Mouse (Mus musculus) hindbrain, embryonic 12.5 days (tissue): ENCODE results near the gene Pafah1b1. TPM values are rescaled to one million over a fixed set of nuclear protein-coding genes. Genes with fewer than 3 reads are reported as not detected.

Experiments
- ATAC-seq: fragments of 200-750 bp; cut with Nextera tagmentation; 2 replicates; pipeline ENCODE4 v1.8.0; 2017; ENCODE audit warnings: moderate TSS enrichment; ENCODE audit not compliant: low FRiP score
- H3K27ac ChIP-seq: fragments of 300-500 bp; sonication (generic); 2 replicates; pipeline ENCODE4 v1.5.1; 2016; ENCODE audit warnings: mild to moderate bottlenecking
- H3K27me3 ChIP-seq: fragments of 300-500 bp; sonication (generic); 2 replicates; pipeline ENCODE4 v1.6.1; 2016; ENCODE audit warnings: mild to moderate bottlenecking
- H3K36me3 ChIP-seq: fragments of 300-500 bp; sonication (generic); 2 replicates; pipeline ENCODE4 v1.6.1; 2016; ENCODE audit warnings: mild to moderate bottlenecking
- H3K4me1 ChIP-seq: fragments of 300-500 bp; sonication (generic); 2 replicates; pipeline ENCODE4 v1.6.1; 2016
- H3K4me2 ChIP-seq: fragments of 300-500 bp; sonication (generic); replicated peaks from 2 replicates; pipeline ENCODE4 v1.6.1; 2016; ENCODE audit warnings: mild to moderate bottlenecking
- H3K4me3 ChIP-seq: fragments of 300-500 bp; sonication (generic); 2 replicates; pipeline ENCODE4 v1.5.1; 2016; ENCODE audit warnings: mild to moderate bottlenecking
- H3K9ac ChIP-seq: fragments of 300-500 bp; sonication (generic); 2 replicates; pipeline ENCODE4 v1.6.1; 2016; ENCODE audit warnings: mild to moderate bottlenecking, moderate library complexity
- H3K9me3 ChIP-seq: fragments of 300-500 bp; sonication (generic); replicated peaks from 2 replicates; pipeline ENCODE4 v1.6.1; 2016; ENCODE audit warnings: mild to moderate bottlenecking
- WGBS: fragments of 180-500 bp; shearing (Covaris S2); methylation state at CpG from one replicate; pipeline ENCODE4 v1.1.7; 2016; 5-methylcytosine and 5-hydroxymethylcytosine counted together
- polyA plus RNA-seq: library from polyadenylated mRNA; unstranded; fragments of >200 nt; fragmentation: Nextera tagmentation; extraction: Ambion mirVana; gene quantifications from 2 replicates; pipeline ENCODE4 v1.2.1, GENCODE M21; 2016

Gene Pafah1b1
- polyA plus RNA-seq, 1 experiment from 2014 or later = 77.8 TPM

DNA sequence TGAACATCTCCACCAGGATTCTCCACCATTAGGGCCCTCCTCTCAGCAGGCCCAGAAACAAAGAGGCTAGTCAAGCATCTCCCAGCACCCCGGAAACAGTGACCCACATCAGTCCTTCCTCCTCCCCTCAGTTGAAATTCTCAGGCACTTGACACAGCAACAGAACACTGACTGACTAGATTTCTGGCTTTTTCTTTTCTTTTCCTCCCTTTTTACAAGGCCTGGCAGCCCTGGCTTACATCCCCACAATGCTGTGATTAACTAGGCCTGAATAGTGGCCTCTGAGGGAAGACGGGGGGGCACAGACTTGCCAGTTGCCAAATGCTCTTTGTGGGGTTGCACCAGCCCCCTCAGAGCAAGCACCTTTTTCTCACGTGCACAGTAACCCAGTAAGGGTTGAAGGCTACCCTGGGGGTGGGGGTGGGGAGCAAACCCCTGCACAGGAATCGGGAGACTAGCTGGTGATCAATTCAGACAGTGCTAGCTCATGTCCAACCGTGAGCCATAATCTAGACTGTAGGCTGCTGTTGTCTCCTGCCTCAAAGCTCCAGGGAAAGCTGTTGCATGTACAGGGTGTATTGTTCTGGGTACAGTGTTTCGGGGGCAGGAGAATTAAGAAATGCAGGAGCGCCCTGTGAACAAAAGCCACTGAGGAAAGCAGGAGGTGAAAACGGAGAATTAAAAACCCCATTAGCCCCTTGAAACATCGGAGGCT, 27.0 kb upstream of the Pafah1b1 start:
- Histone ChIP-seq H3K4me3 (no peak overlapping the region), H3K9ac (no peak overlapping the region), H3K9me3 (no peaks in the 10 kb centered on the region), H3K36me3 (no peaks in the 10 kb centered on the region), H3K27me3 (no peaks in the 10 kb centered on the region), H3K4me1 (no peaks in the 10 kb centered on the region), H3K4me2 (no peak overlapping the region), H3K27ac (peak overlapping the region; percentile 18; the same call in 1 of the 2 replicates)
- no peak for ATAC-seq
- WGBS = 41% methylated on average over 9 of the region's 9 CpGs

DNA sequence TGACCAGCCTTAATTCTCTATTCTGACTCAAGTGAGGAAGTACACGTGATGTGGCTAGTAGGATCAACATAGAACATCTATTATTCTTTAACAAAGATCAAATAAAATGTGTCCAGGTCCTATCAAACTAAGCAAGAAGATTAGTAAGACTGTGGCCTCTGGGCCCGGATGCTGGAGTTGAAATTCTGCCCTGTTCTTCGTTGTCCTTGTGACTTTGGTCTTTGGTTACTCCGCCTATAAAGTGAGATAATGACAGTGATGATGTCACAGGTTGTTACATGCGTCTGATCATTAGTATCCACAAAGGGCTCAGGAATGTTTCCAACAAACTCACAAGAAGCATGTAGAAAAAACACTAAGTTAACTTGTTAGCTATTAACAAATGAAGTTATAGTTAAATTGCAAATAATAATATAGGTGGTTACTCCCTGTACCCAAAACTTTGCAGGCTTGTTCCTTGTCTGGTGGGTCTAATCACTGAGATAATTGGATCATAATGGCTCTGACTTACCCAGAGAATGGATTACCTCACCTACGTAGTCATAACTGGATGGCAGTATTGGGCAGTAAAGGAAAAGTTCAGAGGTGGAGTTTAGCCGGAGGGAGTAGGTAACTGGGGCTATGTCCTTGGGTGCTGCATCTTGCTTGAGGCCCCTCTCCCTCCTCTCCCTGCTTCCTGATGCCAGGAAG, 26.3 kb upstream of the Pafah1b1 start:
- H3K36me3 ChIP-seq = no peaks in the 10 kb centered on the region
- H3K4me1 ChIP-seq = no peaks in the 10 kb centered on the region
- no peaks in the 10 kb centered on the region for H3K9me3 ChIP-seq
- ATAC-seq = no peak
- no peak overlapping the region for H3K9ac ChIP-seq
- 88% methylated on average over 7 of the region's 7 CpGs for WGBS
- no peak overlapping the region for H3K4me2 ChIP-seq
- no peak overlapping the region for H3K27ac ChIP-seq
- H3K27me3 ChIP-seq = no peaks in the 10 kb centered on the region
- H3K4me3 ChIP-seq = no peak overlapping the region

DNA sequence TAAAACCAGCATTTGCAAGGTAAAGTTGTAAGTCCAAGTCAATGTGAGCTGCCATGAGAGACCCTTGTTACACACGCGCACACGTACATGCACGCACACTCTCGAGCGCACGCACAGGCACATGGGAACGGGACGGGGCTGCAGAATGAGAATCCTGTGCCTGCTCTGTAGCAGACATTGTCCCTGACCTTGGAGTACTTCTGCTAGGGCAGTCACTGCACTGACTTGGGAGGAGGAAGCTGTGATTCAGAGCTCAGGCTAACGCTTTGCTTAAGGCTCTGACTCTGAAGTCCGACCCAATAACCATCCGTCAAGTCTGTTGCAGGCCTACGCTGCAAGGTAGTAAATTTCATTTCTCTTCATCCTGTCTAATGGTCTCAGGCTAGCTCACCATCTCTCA, 24.8 kb upstream of the Pafah1b1 start:
- Histone ChIP-seq H3K27ac (no peak overlapping the region), H3K4me1 (no peaks in the 10 kb centered on the region), H3K9ac (no peak overlapping the region), H3K4me3 (no peak overlapping the region), H3K36me3 (no peaks in the 10 kb centered on the region), H3K9me3 (no peaks in the 10 kb centered on the region), H3K4me2 (no peak overlapping the region), H3K27me3 (no peaks in the 10 kb centered on the region)
- 91% methylated on average over 13 of the region's 13 CpGs for WGBS
- no peak for ATAC-seq

DNA sequence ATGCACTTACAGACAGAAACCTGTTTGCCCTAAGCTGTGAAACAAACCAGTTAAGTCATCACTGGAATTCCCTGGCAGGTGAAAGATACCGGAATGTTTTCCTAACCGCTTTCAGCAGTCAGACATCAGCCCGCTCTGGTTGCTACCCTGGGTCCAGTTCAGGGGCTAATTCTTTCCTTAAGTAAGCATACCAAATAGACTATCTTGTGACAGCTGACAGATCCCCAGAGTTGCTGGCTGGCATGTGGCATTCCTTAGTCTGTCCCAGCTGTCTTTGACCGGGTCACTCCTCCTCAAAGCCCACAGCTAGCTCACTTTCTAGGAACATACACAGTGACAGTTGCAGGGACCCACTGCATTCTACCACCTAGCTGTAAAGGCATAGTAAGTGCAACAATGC, 23.6 kb upstream of the Pafah1b1 start:
- H3K4me2 ChIP-seq = no peak overlapping the region
- no peaks in the 10 kb centered on the region for H3K4me1 ChIP-seq
- H3K36me3 ChIP-seq = no peaks in the 10 kb centered on the region
- ATAC-seq = no peak
- WGBS = 70% methylated on average over 4 of the region's 4 CpGs
- H3K9ac ChIP-seq = no peak overlapping the region
- H3K4me3 ChIP-seq = no peak overlapping the region
- no peak overlapping the region for H3K27ac ChIP-seq
- no peaks in the 10 kb centered on the region for H3K27me3 ChIP-seq
- no peaks in the 10 kb centered on the region for H3K9me3 ChIP-seq

DNA sequence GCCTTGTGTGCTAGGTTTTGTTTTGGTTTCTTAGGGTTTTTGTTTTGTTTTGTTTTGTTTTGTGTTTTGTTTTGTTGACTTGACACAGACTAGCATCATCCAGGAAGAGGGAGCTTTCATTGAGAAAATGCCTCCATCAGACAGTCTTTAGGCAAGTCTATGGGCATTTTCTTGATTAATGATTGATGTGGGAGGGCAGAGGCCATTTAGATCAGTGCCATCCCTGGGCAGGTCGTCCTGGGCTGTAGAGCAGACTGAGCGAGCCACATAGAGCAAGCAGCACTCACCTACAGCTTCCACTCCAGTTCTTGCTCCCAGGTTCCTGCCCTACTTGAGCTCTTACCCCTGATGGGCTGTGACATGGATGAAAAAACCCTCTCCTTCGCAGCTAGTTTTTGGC, 13.4 kb upstream of the Pafah1b1 start:
- Histone ChIP-seq H3K27ac (no peak overlapping the region), H3K27me3 (no peaks in the 10 kb centered on the region), H3K9ac (no peak overlapping the region), H3K4me2 (no peak overlapping the region), H3K4me1 (0 out of 2 replicates have a peak, but pooled peaks cover 5% of the 10 kb centered on the region), H3K9me3 (no peaks in the 10 kb centered on the region), H3K4me3 (no peak overlapping the region), H3K36me3 (no peaks in the 10 kb centered on the region)
- WGBS = 52% methylated on average over 3 of the region's 3 CpGs
- ATAC-seq = no peak

DNA sequence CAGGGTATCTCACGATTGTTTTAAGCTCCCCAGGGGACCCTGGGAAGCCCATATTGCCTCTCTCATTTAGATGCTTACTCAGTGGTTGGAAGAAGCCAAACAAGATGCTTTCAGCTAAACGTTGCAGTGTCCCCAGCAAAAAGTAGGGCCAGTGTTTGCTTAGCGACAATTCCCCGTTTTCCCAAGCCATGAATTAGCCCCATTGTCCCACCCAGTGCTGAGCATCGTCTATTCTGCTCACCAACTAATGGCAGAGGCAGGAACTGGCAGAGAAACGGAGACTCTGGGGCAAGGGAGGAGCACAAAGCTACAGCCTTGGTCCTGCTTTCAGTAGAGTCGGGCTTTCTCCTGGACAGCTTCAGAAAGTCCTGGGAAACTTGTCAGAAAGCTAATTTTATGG, 10.4 kb upstream of the Pafah1b1 start:
- Histone ChIP-seq H3K36me3 (no peaks in the 10 kb centered on the region), H3K9me3 (no peaks in the 10 kb centered on the region), H3K27ac (no peak overlapping the region), H3K27me3 (no peaks in the 10 kb centered on the region), H3K4me3 (no peak overlapping the region), H3K9ac (no peak overlapping the region), H3K4me2 (no peak overlapping the region; the same call in 1 of the 2 replicates), H3K4me1 (0 out of 2 replicates have a peak, but pooled peaks cover 5% of the 10 kb centered on the region)
- 18% methylated on average over 7 of the region's 7 CpGs for WGBS
- no peak for ATAC-seq

DNA sequence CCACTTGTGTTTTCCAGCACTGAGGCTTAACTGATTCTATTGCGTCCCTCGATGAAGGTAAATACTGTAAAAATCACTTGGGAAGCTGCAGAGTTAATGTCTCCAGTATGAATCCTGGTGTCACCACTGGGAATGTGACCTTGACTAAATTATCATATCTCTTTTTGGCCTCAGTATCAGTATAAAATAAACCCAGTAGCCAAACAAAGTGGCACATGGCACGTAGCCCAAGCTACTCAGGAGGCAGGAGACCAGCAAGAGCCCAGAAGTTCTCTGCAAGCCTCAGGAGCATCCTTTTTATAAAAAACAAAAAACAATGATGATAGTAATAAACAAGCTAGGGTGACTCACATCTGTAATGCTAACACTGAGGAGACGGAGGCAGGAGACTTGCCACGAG, 711 bp upstream of the Pafah1b1 start:
- H3K36me3 ChIP-seq = no peaks in the 10 kb centered on the region
- H3K4me1 ChIP-seq = peaks cover 14% of the 10 kb centered on the region
- H3K9ac ChIP-seq = 0 out of 2 replicates have a peak overlapping the region, but pooled peaks have one; percentile 92
- ATAC-seq = no peak
- H3K4me3 ChIP-seq = no peak overlapping the region
- 0 out of 2 replicates have a peak overlapping the region, but pooled peaks have one; percentile 78 for H3K4me2 ChIP-seq
- no peaks in the 10 kb centered on the region for H3K9me3 ChIP-seq
- 71% methylated on average over 5 of the region's 5 CpGs for WGBS
- no peaks in the 10 kb centered on the region for H3K27me3 ChIP-seq
- peak overlapping the region; percentile 100 for H3K27ac ChIP-seq

DNA sequence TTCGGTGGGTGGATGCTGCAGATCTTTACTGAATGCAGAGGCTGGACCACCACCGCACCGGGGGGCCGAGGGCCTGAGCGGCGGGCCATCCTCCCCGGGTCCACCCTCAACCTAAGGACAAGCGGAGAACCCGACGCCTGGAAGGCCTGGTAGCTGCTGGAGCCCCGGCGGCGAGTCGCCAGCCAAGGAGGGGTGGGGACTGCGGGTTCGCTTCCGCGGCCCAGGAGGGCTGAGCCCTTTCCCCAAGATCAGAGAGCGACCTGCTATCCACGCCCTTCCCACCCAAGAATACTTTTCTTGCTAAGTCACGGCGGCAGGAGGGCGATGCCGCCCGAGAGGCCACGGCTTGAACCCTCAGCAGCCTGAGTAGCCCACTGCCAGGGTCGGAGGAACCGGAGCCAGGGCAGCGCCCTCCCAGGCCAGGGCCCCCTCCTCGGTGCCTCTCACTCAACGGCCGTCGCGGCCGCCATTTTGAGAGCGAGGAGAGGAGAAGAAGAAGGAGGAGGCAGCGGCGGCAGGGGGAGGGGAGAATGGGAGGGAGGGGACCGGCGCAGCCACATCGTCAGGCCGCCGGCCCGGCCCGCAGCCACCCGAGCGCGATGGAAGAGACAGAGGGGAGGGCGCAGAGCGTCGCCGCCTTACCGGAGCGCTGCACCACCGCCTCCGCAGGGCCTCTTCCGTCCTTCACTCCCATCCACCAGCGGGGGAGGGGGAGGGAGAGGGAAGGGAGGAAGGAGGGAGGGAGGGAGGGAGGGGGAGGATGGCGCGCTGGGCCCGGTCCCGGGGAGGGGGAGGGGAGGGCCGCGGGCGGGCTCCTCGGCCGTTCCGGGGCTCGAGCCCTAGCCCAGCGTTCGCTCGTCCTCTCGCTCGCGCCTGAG, 874 bp downstream of the Pafah1b1 start:
- Histone ChIP-seq H3K9me3 (no peaks in the 10 kb centered on the region), H3K9ac (peak overlapping the region; percentile 92), H3K4me1 (peaks cover 18% of the 10 kb centered on the region), H3K4me3 (peak overlapping the region; percentile 91), H3K27me3 (no peaks in the 10 kb centered on the region), H3K4me2 (peak overlapping the region; percentile 78), H3K36me3 (no peaks in the 10 kb centered on the region), H3K27ac (peak overlapping the region; percentile 100)
- ATAC-seq = peak; percentile 87
- WGBS = under 1% methylated on average over 51 of the region's 75 CpGs

DNA sequence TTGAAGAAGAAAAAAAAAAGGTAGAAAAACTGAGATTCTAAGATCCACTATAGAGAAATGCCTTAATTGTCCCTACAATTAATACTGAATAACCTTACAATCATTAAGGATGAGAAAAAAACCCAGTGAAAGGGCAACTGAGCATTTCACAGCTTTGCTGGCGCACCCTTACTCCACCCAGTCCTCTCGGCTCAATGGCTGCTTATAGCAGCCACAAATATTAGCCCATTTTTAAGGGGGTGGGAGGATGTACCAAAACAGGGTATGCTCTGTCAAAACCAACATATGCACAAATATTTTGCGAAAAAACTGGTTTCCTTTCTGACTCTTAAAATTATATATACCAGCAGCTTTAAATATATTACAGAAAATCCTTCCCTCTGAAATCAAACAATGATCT, 2.5 kb downstream of the Pafah1b1 start:
- Histone ChIP-seq H3K9me3 (no peaks in the 10 kb centered on the region), H3K27me3 (no peaks in the 10 kb centered on the region), H3K27ac (no peak overlapping the region), H3K9ac (peak overlapping the region; percentile 54), H3K4me2 (peak overlapping the region; percentile 78), H3K4me1 (peaks cover 18% of the 10 kb centered on the region), H3K36me3 (no peaks in the 10 kb centered on the region), H3K4me3 (peak overlapping the region; percentile 31)
- WGBS = 46% methylated on average over 3 of the region's 3 CpGs
- ATAC-seq = no peak

DNA sequence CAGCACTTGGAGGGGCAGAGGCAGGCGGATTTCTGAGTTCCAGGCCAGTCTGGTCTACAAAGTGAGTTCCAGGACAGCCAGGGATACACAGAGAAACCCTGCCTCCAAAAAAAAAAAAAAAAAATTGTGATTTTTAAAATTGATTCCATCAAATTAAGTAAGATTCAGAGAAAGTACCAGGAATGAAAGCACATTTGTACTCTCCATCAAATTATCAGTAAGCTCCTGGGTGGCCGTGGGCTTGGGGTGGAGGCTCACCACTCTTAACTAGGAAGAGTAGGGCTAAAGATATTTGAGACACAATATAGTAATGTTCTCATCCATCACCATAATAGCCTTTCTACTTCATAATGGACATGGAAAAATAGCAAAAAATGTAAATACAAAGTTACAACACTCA, 3.3 kb downstream of the Pafah1b1 start:
- Histone ChIP-seq H3K9me3 (no peaks in the 10 kb centered on the region), H3K27me3 (no peaks in the 10 kb centered on the region), H3K9ac (no peak overlapping the region), H3K4me1 (peaks cover 18% of the 10 kb centered on the region), H3K27ac (no peak overlapping the region), H3K4me3 (no peak overlapping the region), H3K4me2 (peak overlapping the region; percentile 78), H3K36me3 (no peaks in the 10 kb centered on the region)
- ATAC-seq = no peak
- 83% methylated on average over 2 of the region's 2 CpGs for WGBS

DNA sequence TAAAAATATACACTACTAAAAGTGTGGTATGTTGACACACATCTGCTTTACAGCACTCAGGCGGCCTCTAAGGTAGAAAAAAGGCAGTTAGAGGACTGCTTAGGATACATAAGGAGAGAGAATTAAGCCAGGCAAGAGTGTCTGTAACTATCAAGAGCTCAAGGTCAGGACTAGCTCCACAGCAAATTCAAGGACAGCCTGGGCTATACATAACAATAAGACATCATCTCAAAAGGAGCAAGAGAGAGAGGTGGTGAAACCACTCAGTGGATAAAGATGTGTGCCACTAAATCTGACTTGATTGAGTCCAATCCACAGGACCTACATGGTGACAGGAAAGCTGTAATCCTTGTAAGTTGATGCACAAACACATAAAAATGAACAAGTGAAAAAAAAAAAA, 3.8 kb downstream of the Pafah1b1 start:
- Histone ChIP-seq H3K4me1 (peaks cover 18% of the 10 kb centered on the region), H3K4me3 (no peak overlapping the region), H3K9me3 (no peaks in the 10 kb centered on the region), H3K9ac (no peak overlapping the region; the same call in 1 of the 2 replicates), H3K27me3 (no peaks in the 10 kb centered on the region), H3K27ac (no peak overlapping the region), H3K36me3 (no peaks in the 10 kb centered on the region), H3K4me2 (peak overlapping the region; percentile 78)
- WGBS = 73% methylated on average over 1 of the region's 1 CpGs
- no peak for ATAC-seq

DNA sequence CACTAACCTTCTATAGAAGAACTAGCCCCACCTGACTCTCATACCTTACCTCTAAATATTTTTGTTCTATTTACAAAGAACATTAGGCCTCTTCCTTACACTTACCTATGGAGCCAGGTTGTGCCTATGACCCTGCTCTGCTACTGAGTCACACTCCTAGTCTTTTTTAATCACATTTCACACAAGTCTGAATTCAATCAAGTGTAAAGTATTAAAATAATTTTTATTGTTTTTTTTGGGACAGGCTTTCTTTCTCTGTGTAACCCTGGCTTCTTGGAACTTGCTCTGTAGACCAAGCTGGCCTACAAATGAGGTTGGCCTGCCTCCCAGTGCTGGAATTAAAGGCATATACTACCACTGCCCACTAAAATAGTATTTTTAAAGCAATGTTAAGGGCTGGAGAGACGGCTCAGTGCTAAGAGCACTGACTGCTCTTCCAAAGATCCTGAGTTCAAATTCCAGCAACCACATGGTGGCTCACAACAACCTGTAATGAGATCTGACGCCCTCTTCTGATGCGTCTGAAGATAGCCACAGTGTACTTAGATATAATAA, 8.4 kb downstream of the Pafah1b1 start:
- Histone ChIP-seq H3K9ac (no peak overlapping the region), H3K4me1 (peaks cover 13% of the 10 kb centered on the region), H3K4me3 (no peak overlapping the region), H3K27me3 (no peaks in the 10 kb centered on the region), H3K4me2 (no peak overlapping the region), H3K27ac (no peak overlapping the region), H3K9me3 (no peaks in the 10 kb centered on the region), H3K36me3 (no peaks in the 10 kb centered on the region)
- WGBS = 96% methylated on average over 3 of the region's 3 CpGs
- ATAC-seq = no peak
